Mouse (Mus musculus): ENCODE data around the gene Got2.
"Not testable (repeated sequence)": the region's sequence is repeated elsewhere in the genome, so short reads cannot be mapped to it uniquely, and the experiment has no call there.

GRCm38 (mm10) chr8:95825162-95825561 lies 63.2 kb downstream of the Got2 start, which contains the start of gene Sap18b:
- TF ChIP-seq CTCF (IDR thresholded peaks at IDR 0.05; ENCODE audit: control insufficient read depth, insufficient read depth, insufficient replicate concordance, low read depth, low read length); POLR2A (IDR thresholded peaks at IDR 0.05; ENCODE audit: control insufficient read depth, low read depth, low read length): not testable (repeated sequence)
